Mouse (Mus musculus) intestine, embryonic 16.5 days (tissue): ENCODE data around the gene Mroh9. TPM values are rescaled to one million over a fixed set of nuclear protein-coding genes. Genes with fewer than 3 reads are reported as not detected.

Source experiments
- ATAC-seq: fragments of 200-750 bp; cut with Nextera tagmentation; 2 replicates; pipeline ENCODE4 v1.8.0; 2017; ENCODE audit warnings: moderate TSS enrichment, moderate library complexity
- H3K27ac ChIP-seq: fragments of 300-500 bp; sonication (generic); 2 replicates; pipeline ENCODE4 v1.5.1; 2014; ENCODE audit warnings: mild to moderate bottlenecking, low read length
- H3K27me3 ChIP-seq: fragments of 300-500 bp; sonication (generic); replicated peaks from 2 replicates; pipeline ENCODE4 v1.6.1; 2014; ENCODE audit warnings: low read length, control low read depth, mixed read lengths; ENCODE audit not compliant: control insufficient read depth, insufficient read depth
- H3K36me3 ChIP-seq: fragments of 300-500 bp; sonication (generic); 2 replicates; pipeline ENCODE4 v1.6.1; 2014; ENCODE audit warnings: low read length, control low read depth; ENCODE audit not compliant: control insufficient read depth, insufficient read depth
- H3K4me1 ChIP-seq: fragments of 300-500 bp; sonication (generic); 2 replicates; pipeline ENCODE4 v1.6.1; 2014; ENCODE audit warnings: low read length, control low read depth, mixed read lengths; ENCODE audit not compliant: control insufficient read depth, insufficient read depth
- H3K4me2 ChIP-seq: fragments of 300-500 bp; sonication (generic); 2 replicates; pipeline ENCODE4 v1.6.1; 2014; ENCODE audit warnings: low read depth, low read length, control low read depth
- H3K4me3 ChIP-seq: fragments of 300-500 bp; sonication (generic); 2 replicates; pipeline ENCODE4 v1.5.1; 2014; ENCODE audit warnings: mild to moderate bottlenecking, low read length
- H3K9ac ChIP-seq: fragments of 300-500 bp; sonication (generic); 2 replicates; pipeline ENCODE4 v1.6.1; 2014; ENCODE audit warnings: low read depth, low read length
- H3K9me3 ChIP-seq: fragments of 300-500 bp; sonication (generic); 2 replicates; pipeline ENCODE4 v1.6.1; 2016; ENCODE audit warnings: low read length, control low read depth; ENCODE audit not compliant: control insufficient read depth
- WGBS: fragments of 180-500 bp; shearing (Covaris S2); extraction: QIAGEN DNeasy Blood & Tissue Kit; methylation state at CpG from one replicate; pipeline ENCODE4 v1.1.7; 2014; 5-methylcytosine and 5-hydroxymethylcytosine counted together
- polyA plus RNA-seq: library from polyadenylated mRNA; unstranded; fragments of >200 nt; fragmentation: Nextera tagmentation; extraction: Ambion mirVana; gene quantifications from 2 replicates; pipeline ENCODE4 v1.2.1, GENCODE M21; 2015

The Mroh9 gene
- polyA plus RNA-seq, 1 experiment from 2014 or later = not detected

GRCm38 (mm10) chr1:163091438-163092155 lies 6.1 kb upstream of the Mroh9 start:
- Histone ChIP-seq H3K9ac (no peak overlapping the region), H3K36me3 (no peaks in the 10 kb centered on the region), H3K4me3 (no peak overlapping the region), H3K4me2 (no peak overlapping the region), H3K27ac (no peak overlapping the region), H3K27me3 (no peaks in the 10 kb centered on the region), H3K4me1 (no peaks in the 10 kb centered on the region), H3K9me3 (no peaks in the 10 kb centered on the region)
- 47% methylated on average over 10 of the region's 10 CpGs for WGBS
- ATAC-seq = no peak

- H3K9me3 ChIP-seq = no peaks in the 10 kb centered on the region
- no peaks in the 10 kb centered on the region for H3K36me3 ChIP-seq
- no peak overlapping the region for H3K4me2 ChIP-seq
- peak; percentile 63; the same call in 1 of the 2 replicates for ATAC-seq
- no peak overlapping the region for H3K9ac ChIP-seq
- no peak overlapping the region for H3K4me3 ChIP-seq
- no peaks in the 10 kb centered on the region for H3K27me3 ChIP-seq
- H3K27ac ChIP-seq = no peak overlapping the region
- whole genome bisulfite sequencing = 2% methylated on average over 1 of the region's 1 CpGs
- no peaks in the 10 kb centered on the region for H3K4me1 ChIP-seq
Measured at GRCm38 (mm10) chr1:163070502-163070901, 15.0 kb downstream of the Mroh9 start.

- Histone ChIP-seq H3K4me2 (no peak overlapping the region), H3K9me3 (no peaks in the 10 kb centered on the region), H3K4me1 (no peaks in the 10 kb centered on the region), H3K27ac (no peak overlapping the region), H3K27me3 (no peaks in the 10 kb centered on the region), H3K4me3 (no peak overlapping the region), H3K36me3 (no peaks in the 10 kb centered on the region), H3K9ac (no peak overlapping the region)
- 87% methylated on average over 3 of the region's 3 CpGs for WGBS
- ATAC-seq = no peak
Measured at GRCm38 (mm10) chr1:163060381-163060780, 25.1 kb downstream of the Mroh9 start.

- H3K36me3 ChIP-seq = no peaks in the 10 kb centered on the region
- no peaks in the 10 kb centered on the region for H3K4me1 ChIP-seq
- ATAC-seq = no peak
- no peak overlapping the region for H3K27ac ChIP-seq
- WGBS = 32% methylated on average over 2 of the region's 2 CpGs
- H3K9ac ChIP-seq = no peak overlapping the region
- H3K27me3 ChIP-seq = no peaks in the 10 kb centered on the region
- H3K9me3 ChIP-seq = no peaks in the 10 kb centered on the region
- no peak overlapping the region for H3K4me3 ChIP-seq
- H3K4me2 ChIP-seq = no peak overlapping the region
Measured at GRCm38 (mm10) chr1:163057363-163057762, 28.1 kb downstream of the Mroh9 start.

- H3K36me3 ChIP-seq = no peaks in the 10 kb centered on the region
- no peak overlapping the region for H3K4me3 ChIP-seq
- ATAC-seq = no peak
- no peaks in the 10 kb centered on the region for H3K9me3 ChIP-seq
- H3K27me3 ChIP-seq = no peaks in the 10 kb centered on the region
- H3K4me1 ChIP-seq = no peaks in the 10 kb centered on the region
- no peak overlapping the region for H3K9ac ChIP-seq
- no peak overlapping the region for H3K4me2 ChIP-seq
- no peak overlapping the region for H3K27ac ChIP-seq
Measured at GRCm38 (mm10) chr1:163055629-163056028, 29.8 kb downstream of the Mroh9 start.

GRCm38 (mm10) chr1:163023075-163023474 lies 62.4 kb downstream of the Mroh9 start:
- Histone ChIP-seq H3K4me3 (no peak overlapping the region), H3K9ac (no peak overlapping the region), H3K27ac (no peak overlapping the region), H3K36me3 (no peaks in the 10 kb centered on the region), H3K9me3 (no peaks in the 10 kb centered on the region), H3K4me1 (no peaks in the 10 kb centered on the region), H3K4me2 (no peak overlapping the region), H3K27me3 (no peaks in the 10 kb centered on the region)
- ATAC-seq = no peak

GRCm38 (mm10) chr1:163009220-163009619 lies 76.2 kb downstream of the Mroh9 start:
- no peak overlapping the region for H3K4me3 ChIP-seq
- ATAC-seq = no peak
- WGBS = 60% methylated on average over 3 of the region's 3 CpGs
- no peaks in the 10 kb centered on the region for H3K36me3 ChIP-seq
- H3K4me2 ChIP-seq = no peak overlapping the region
- H3K9me3 ChIP-seq = no peaks in the 10 kb centered on the region
- no peak overlapping the region for H3K27ac ChIP-seq
- no peak overlapping the region for H3K9ac ChIP-seq
- no peaks in the 10 kb centered on the region for H3K27me3 ChIP-seq
- H3K4me1 ChIP-seq = no peaks in the 10 kb centered on the region

- no peak for ATAC-seq
- no peaks in the 10 kb centered on the region for H3K4me1 ChIP-seq
- H3K4me2 ChIP-seq = no peak overlapping the region
- no peak overlapping the region for H3K9ac ChIP-seq
- 65% methylated on average over 2 of the region's 2 CpGs for WGBS
- H3K4me3 ChIP-seq = no peak overlapping the region
- no peak overlapping the region for H3K27ac ChIP-seq
- no peaks in the 10 kb centered on the region for H3K36me3 ChIP-seq
- no peaks in the 10 kb centered on the region for H3K9me3 ChIP-seq
- H3K27me3 ChIP-seq = no peaks in the 10 kb centered on the region
Measured at GRCm38 (mm10) chr1:163003496-163003895, 82.0 kb downstream of the Mroh9 start.

GRCm38 (mm10) chr1:163001271-163001829 lies 84.1 kb downstream of the Mroh9 start:
- no peaks in the 10 kb centered on the region for H3K9me3 ChIP-seq
- no peaks in the 10 kb centered on the region for H3K4me1 ChIP-seq
- 66% methylated on average over 4 of the region's 4 CpGs for WGBS
- no peak overlapping the region for H3K4me2 ChIP-seq
- no peak for ATAC-seq
- H3K27ac ChIP-seq = no peak overlapping the region
- no peaks in the 10 kb centered on the region for H3K36me3 ChIP-seq
- no peak overlapping the region for H3K4me3 ChIP-seq
- H3K27me3 ChIP-seq = no peaks in the 10 kb centered on the region
- H3K9ac ChIP-seq = no peak overlapping the region

- no peak for ATAC-seq
- Histone ChIP-seq H3K4me2 (no peak overlapping the region), H3K36me3 (no peaks in the 10 kb centered on the region), H3K4me3 (no peak overlapping the region), H3K4me1 (no peaks in the 10 kb centered on the region), H3K9me3 (no peaks in the 10 kb centered on the region), H3K27me3 (no peaks in the 10 kb centered on the region), H3K9ac (no peak overlapping the region), H3K27ac (no peak overlapping the region)
- WGBS = 64% methylated on average over 3 of the region's 3 CpGs
Measured at GRCm38 (mm10) chr1:162987546-162987945, 97.9 kb downstream of the Mroh9 start.
